Mouse (Mus musculus) liver (tissue): Measurements from ENCODE around the gene AI413582.

Experiments
- DNase-seq: peaks from one replicate; pipeline ENCODE4 v3.0.0-alpha.2; 2020; ENCODE audit warnings: mixed read lengths

AI413582 gene

DNA sequence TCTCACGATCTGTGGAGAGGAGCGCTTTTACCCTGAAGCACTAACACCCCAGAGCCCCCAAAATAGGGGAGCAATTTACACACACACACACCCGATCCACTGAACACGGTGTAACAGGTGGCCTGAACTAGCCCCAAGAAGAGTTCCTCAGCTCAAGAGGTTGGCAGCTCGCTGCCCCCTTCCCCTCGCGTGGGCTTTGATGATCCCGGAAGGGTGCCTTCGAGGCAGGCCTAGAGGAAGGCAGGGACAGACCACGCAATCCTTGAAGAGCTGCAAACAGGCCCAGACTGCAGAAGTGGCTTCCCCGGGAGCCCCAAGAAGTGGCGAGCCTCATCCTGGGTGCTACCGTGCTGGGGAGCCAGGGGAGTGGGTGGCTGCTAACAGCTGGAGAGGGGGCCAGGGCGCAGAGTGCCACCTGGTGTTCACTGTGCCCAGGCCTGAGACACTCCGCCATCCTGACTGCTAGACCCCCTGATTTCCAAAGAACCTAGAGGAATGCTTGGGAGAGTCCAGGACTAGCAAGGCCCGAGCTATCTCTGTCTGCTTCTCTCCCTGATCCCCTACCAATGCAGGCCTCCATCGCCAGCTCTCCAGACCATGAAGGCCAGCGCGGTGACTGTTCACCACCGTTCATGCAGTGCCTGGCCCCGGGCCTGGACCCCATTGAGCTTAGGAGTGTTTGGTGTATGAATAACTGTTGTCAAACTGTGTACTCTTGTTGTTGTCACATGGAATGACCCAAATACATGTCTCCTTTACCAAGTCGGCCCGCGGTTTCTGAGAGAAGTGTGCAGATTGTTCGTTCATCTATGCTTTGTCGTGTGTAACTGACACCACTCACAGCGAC lies 51.4 kb downstream of the AI413582 start:
- DNase-seq = no peak
